Mouse (Mus musculus): ENCODE measurements around the gene Plb1. TPM values are rescaled to one million over a fixed set of nuclear protein-coding genes. Genes with fewer than 3 reads are reported as not detected.

The Plb1 gene
- polyA plus RNA-seq, 1 experiment from 2014 or later = not detected

DNA sequence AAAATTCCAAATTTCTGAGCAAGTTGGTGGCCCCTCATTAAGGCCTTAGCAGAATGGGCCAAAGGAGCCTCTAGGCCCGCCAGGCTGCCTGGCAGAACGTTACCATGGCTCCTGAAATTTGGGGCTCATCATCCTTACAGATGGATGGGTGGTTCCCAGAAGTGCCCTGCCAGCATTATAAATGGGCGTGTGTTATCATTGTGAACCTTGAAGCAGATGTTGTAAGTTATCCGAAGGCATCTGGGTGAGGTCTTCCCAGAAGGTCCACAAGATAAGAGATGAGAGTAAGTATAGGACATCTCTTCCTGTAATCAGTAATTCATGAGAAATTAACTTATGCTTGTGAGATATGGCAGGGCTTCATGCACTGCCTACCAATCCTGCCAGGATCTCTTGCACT is 30.0 kb downstream of the Plb1 start:
- Histone ChIP-seq H3K27ac (no peak overlapping the region), H3K4me2 (replicated peaks) (no peak overlapping the region), H3K9ac (no peak overlapping the region), H3K9me3 (no peaks in the 10 kb centered on the region), H3K4me1 (no peaks in the 10 kb centered on the region), H3K36me3 (no peaks in the 10 kb centered on the region), H3K4me3 (no peak overlapping the region), H3K27me3 (replicated peaks) (no peaks in the 10 kb centered on the region)
- ATAC-seq (ENCODE audit: low FRiP score, low read depth) = no peak
- WGBS = 84% methylated on average over 4 of the region's 4 CpGs

DNA sequence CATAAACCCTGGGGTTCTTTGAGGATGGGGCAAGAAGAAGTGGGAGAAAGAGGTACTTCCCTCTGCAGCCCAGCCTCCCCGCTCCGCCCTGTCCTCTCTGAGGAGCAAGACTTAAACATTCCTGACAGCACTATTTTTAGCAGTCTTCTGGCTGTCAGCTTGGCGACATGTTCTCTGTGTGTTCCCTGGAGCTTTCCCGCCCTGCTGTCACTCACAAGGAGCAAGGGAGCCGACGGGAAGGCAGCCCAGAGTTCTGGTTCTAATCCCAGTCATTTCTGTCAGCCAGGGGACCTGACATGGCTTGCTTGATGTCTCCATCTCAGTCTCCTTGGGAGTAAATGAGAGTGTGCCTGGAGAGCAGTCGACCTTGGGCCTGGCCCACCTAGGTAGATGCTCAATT is 40.0 kb downstream of the Plb1 start:
- Histone ChIP-seq H3K9me3 (no peaks in the 10 kb centered on the region), H3K4me3 (no peak overlapping the region), H3K27me3 (replicated peaks) (no peaks in the 10 kb centered on the region), H3K9ac (no peak overlapping the region), H3K36me3 (no peaks in the 10 kb centered on the region), H3K4me2 (replicated peaks) (no peak overlapping the region), H3K27ac (no peak overlapping the region), H3K4me1 (no peaks in the 10 kb centered on the region)
- ATAC-seq (ENCODE audit: low FRiP score, low read depth) = no peak
- WGBS = 69% methylated on average over 7 of the region's 7 CpGs

- H3K4me2 ChIP-seq (replicated peaks) = peak overlapping the region; percentile 17; the same call in 1 of the 2 replicates
- peak overlapping the region; percentile 75 for H3K27ac ChIP-seq
- whole genome bisulfite sequencing = 42% methylated on average over 5 of the region's 5 CpGs
- no peaks in the 10 kb centered on the region for H3K27me3 ChIP-seq (replicated peaks)
- H3K9ac ChIP-seq = no peak overlapping the region
- H3K4me1 ChIP-seq = peaks cover 13% of the 10 kb centered on the region
- no peaks in the 10 kb centered on the region for H3K36me3 ChIP-seq
- peak; percentile 85 for ATAC-seq (ENCODE audit: low FRiP score, low read depth)
- no peak overlapping the region for H3K4me3 ChIP-seq
- H3K9me3 ChIP-seq = no peaks in the 10 kb centered on the region
These were observed 45.6 kb downstream of the Plb1 start for GRCm38 (mm10) chr5:32278000-32278694.

DNA sequence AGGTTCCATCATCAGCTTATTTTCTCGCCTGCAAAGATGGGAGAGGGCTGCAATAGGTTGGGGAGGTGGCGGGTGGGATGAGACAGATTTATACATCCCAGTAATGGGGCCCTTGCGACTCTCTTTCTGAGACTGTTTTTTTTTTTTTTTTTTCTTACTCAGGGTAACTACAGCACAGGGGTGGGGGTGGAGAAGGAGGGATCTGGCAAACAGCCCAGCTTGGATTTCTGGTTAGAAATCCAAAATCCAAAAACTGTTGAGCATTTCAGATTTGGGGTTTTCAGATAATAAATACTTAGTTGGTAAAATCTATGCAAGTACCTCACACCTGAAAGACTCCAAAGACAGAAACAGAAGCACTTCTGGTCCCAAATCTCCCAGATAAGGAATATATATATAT is 47.6 kb downstream of the Plb1 start:
- WGBS = 42% methylated on average over 3 of the region's 3 CpGs
- no peaks in the 10 kb centered on the region for H3K36me3 ChIP-seq
- no peak overlapping the region for H3K4me2 ChIP-seq (replicated peaks)
- peaks cover 13% of the 10 kb centered on the region for H3K4me1 ChIP-seq
- no peaks in the 10 kb centered on the region for H3K27me3 ChIP-seq (replicated peaks)
- H3K4me3 ChIP-seq = no peak overlapping the region
- no peak for ATAC-seq (ENCODE audit: low FRiP score, low read depth)
- no peak overlapping the region for H3K27ac ChIP-seq
- no peaks in the 10 kb centered on the region for H3K9me3 ChIP-seq
- no peak overlapping the region for H3K9ac ChIP-seq

- H3K9ac ChIP-seq = no peak overlapping the region
- ATAC-seq (ENCODE audit: low FRiP score, low read depth) = no peak
- no peak overlapping the region for H3K27ac ChIP-seq
- H3K9me3 ChIP-seq = no peaks in the 10 kb centered on the region
- H3K4me2 ChIP-seq (replicated peaks) = no peak overlapping the region
- no peak overlapping the region for H3K4me3 ChIP-seq
- 75% methylated on average over 4 of the region's 4 CpGs for WGBS
- H3K36me3 ChIP-seq = no peaks in the 10 kb centered on the region
- H3K4me1 ChIP-seq = peaks cover 13% of the 10 kb centered on the region
- H3K27me3 ChIP-seq (replicated peaks) = no peaks in the 10 kb centered on the region
These were observed 49.8 kb downstream of the Plb1 start for GRCm38 (mm10) chr5:32282345-32282744.

- Histone ChIP-seq H3K27ac (no peak overlapping the region), H3K27me3 (replicated peaks) (no peaks in the 10 kb centered on the region), H3K4me2 (replicated peaks) (no peak overlapping the region), H3K36me3 (no peaks in the 10 kb centered on the region), H3K9ac (no peak overlapping the region), H3K4me3 (no peak overlapping the region), H3K4me1 (peaks cover 10% of the 10 kb centered on the region; the same call in 1 of the 2 replicates), H3K9me3 (no peaks in the 10 kb centered on the region)
- 88% methylated on average over 2 of the region's 2 CpGs for WGBS
- no peak for ATAC-seq (ENCODE audit: low FRiP score, low read depth)
These were observed 50.9 kb downstream of the Plb1 start for GRCm38 (mm10) chr5:32283457-32283856.

GRCm38 (mm10) chr5:32286315-32286714 is 53.8 kb downstream of the Plb1 start:
- no peak overlapping the region for H3K27ac ChIP-seq
- H3K4me2 ChIP-seq (replicated peaks) = no peak overlapping the region
- no peak overlapping the region for H3K4me3 ChIP-seq
- H3K27me3 ChIP-seq (replicated peaks) = no peaks in the 10 kb centered on the region
- 73% methylated on average over 4 of the region's 4 CpGs for WGBS
- no peaks in the 10 kb centered on the region for H3K36me3 ChIP-seq
- ATAC-seq (ENCODE audit: low FRiP score, low read depth) = no peak
- H3K9ac ChIP-seq = no peak overlapping the region
- no peaks in the 10 kb centered on the region for H3K9me3 ChIP-seq
- H3K4me1 ChIP-seq = no peaks in the 10 kb centered on the region

- Histone ChIP-seq H3K4me3 (no peak overlapping the region), H3K9ac (no peak overlapping the region), H3K4me1 (no peaks in the 10 kb centered on the region), H3K27me3 (replicated peaks) (no peaks in the 10 kb centered on the region), H3K36me3 (no peaks in the 10 kb centered on the region), H3K4me2 (replicated peaks) (no peak overlapping the region), H3K9me3 (no peaks in the 10 kb centered on the region), H3K27ac (no peak overlapping the region)
- ATAC-seq (ENCODE audit: low FRiP score, low read depth) = no peak
These were observed 55.5 kb downstream of the Plb1 start for GRCm38 (mm10) chr5:32288021-32288420.

DNA sequence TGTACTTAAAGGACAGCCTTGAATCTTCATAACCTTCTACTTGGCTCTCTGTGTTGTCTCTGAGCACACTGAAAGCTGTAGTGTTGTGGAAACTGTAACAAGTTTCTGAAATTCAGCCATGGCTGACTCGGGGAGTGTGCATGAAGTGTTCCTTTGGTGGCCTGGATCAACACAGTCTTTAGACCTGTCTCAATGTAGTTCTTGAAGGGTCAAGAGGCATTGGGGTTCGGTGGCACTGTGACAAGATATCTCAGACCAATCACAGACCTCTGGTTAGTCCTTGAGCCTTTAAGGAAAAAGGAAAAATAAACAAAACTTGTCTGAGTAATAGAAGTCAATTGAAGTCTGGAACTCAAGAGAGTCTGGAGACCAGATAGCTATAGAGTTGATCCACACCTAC is 58.8 kb downstream of the Plb1 start:
- ATAC-seq (ENCODE audit: low FRiP score, low read depth) = no peak
- Histone ChIP-seq H3K4me3 (no peak overlapping the region), H3K9ac (no peak overlapping the region), H3K9me3 (no peaks in the 10 kb centered on the region), H3K4me2 (replicated peaks) (no peak overlapping the region), H3K27ac (no peak overlapping the region), H3K27me3 (replicated peaks) (no peaks in the 10 kb centered on the region), H3K36me3 (no peaks in the 10 kb centered on the region), H3K4me1 (no peaks in the 10 kb centered on the region)
- 90% methylated on average over 2 of the region's 2 CpGs for WGBS

DNA sequence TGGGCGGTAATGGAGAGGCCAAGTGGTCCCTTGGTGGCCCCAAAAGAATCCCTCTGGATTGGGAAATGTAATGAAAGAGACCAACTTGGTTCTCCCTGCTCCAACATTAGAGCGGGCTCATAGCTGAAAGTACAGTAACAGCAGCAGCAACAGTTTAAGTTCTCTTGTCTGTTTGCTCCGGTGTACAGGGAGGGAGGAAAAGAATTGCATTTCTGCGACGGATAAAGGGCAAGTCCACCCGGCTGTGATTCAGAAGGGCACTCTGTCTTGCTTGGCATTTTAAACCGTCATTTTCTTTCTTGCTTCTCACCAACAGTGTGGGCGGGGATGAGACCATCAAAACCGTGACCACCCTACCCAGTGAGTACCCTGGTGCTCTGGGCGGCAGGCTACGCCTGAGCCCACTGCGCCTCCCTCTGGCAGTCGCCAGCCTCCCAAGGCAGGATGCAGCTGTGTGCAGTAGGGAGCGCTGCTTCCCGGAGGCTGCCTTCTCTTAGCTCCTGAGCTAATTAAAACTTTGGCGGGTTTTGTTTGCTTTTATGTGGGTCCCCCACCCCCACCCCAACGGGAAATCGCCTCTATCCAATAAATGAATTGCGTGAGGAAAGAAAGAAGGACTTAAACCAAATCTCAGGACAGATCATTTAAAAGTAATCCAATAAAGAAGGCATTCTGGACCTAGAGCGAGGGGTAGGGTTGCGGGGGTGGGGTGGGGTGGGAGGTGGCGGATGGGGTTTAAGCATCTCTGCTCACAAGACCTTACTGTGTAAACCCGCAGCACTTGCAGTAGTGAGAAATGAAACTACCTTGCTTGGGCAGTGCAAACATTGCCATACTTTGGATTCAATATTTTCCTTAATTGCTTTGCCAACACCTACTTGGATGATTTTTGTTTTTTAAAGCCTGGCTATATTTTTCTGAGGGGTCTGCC is 70.7 kb downstream of the Plb1 start:
- ATAC-seq (ENCODE audit: low FRiP score, low read depth) = peak; percentile 83; the same call in 1 of the 2 replicates
- peak overlapping the region; percentile 51 for H3K4me2 ChIP-seq (replicated peaks)
- H3K36me3 ChIP-seq = no peaks in the 10 kb centered on the region
- H3K4me3 ChIP-seq = no peak overlapping the region
- H3K9ac ChIP-seq = no peak overlapping the region
- no peaks in the 10 kb centered on the region for H3K27me3 ChIP-seq (replicated peaks)
- H3K27ac ChIP-seq = no peak overlapping the region
- H3K4me1 ChIP-seq = peaks cover 5% of the 10 kb centered on the region
- 14% methylated on average over 23 of the region's 23 CpGs for WGBS
- H3K9me3 ChIP-seq = no peaks in the 10 kb centered on the region

DNA sequence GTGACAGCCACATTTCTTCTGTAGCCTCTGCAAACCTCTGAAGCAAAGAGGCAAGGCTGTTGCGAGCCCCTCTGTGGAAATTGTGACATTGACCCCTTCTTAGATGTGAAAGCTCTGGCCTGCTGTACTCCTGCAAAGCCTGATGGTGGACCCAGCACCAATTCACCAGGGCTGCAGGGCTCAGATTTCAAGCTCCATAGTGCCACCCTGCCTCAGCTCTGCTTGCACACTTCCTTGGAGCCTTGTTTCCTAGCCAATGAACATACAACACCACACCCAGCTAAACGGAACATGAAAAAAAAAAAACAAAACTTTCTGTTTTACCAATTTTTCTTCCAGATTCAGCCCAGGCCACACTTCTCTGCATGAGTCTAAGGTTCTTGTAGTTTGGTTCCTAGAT is 74.6 kb downstream of the Plb1 start:
- no peak overlapping the region for H3K9ac ChIP-seq
- peaks cover 5% of the 10 kb centered on the region for H3K4me1 ChIP-seq
- no peak overlapping the region for H3K4me2 ChIP-seq (replicated peaks)
- no peak overlapping the region for H3K4me3 ChIP-seq
- H3K27ac ChIP-seq = no peak overlapping the region
- H3K36me3 ChIP-seq = no peaks in the 10 kb centered on the region
- WGBS = 68% methylated on average over 2 of the region's 2 CpGs
- ATAC-seq (ENCODE audit: low FRiP score, low read depth) = no peak
- H3K9me3 ChIP-seq = no peaks in the 10 kb centered on the region
- H3K27me3 ChIP-seq (replicated peaks) = no peaks in the 10 kb centered on the region

DNA sequence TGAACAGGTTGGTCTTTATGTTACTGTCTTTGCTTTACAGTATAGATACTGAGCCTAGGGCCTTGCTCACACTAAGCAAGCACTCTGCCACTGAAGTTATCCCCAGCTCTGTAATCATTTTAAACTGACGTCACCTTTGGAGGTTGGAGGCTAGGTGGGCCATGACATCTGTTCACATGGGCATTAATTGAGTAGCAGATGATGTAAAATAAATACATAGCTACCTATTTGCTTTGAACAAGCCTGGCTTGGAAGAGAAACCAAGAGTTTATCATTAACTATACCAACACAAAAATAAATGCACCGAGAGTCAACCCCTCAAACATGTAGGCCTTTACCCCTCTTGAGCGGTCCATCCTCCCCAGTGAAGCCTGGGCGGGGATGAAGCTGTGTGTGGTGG is 76.1 kb downstream of the Plb1 start:
- Histone ChIP-seq H3K4me2 (replicated peaks) (no peak overlapping the region), H3K4me3 (no peak overlapping the region), H3K27ac (no peak overlapping the region), H3K36me3 (no peaks in the 10 kb centered on the region), H3K9me3 (no peaks in the 10 kb centered on the region), H3K4me1 (no peaks in the 10 kb centered on the region), H3K27me3 (replicated peaks) (no peaks in the 10 kb centered on the region), H3K9ac (no peak overlapping the region)
- no peak for ATAC-seq (ENCODE audit: low FRiP score, low read depth)
- WGBS = 85% methylated on average over 4 of the region's 4 CpGs
